Mouse (Mus musculus) heart, postnatal 36 days (tissue): ENCODE data around the gene Rpl36. TPM values are rescaled to one million over a fixed set of nuclear protein-coding genes. Genes with fewer than 3 reads are reported as not detected.
A peak's percentile ranks its signal among the peaks of the same experiment; 100 is the strongest.

Experiments
- DNase-seq, 2 experiments: peaks; one replicate each; pipeline ENCODE4 v3.0.0; 2021 to 2022
- intact Hi-C: fragments of 180-260 bp; cut with DNase I; formaldehyde crosslinking; loops from one replicate; pipeline ENCODE4 v1.15.1; 2025
- total RNA-seq, 2 experiments: library from RNA; stranded (reverse); gene quantifications; 2 replicates each; pipeline ENCODE4 v1.2.3; 2021

Rpl36 gene
- total RNA-seq = 100 to 1,000 TPM; 724 to 728 TPM

DNA sequence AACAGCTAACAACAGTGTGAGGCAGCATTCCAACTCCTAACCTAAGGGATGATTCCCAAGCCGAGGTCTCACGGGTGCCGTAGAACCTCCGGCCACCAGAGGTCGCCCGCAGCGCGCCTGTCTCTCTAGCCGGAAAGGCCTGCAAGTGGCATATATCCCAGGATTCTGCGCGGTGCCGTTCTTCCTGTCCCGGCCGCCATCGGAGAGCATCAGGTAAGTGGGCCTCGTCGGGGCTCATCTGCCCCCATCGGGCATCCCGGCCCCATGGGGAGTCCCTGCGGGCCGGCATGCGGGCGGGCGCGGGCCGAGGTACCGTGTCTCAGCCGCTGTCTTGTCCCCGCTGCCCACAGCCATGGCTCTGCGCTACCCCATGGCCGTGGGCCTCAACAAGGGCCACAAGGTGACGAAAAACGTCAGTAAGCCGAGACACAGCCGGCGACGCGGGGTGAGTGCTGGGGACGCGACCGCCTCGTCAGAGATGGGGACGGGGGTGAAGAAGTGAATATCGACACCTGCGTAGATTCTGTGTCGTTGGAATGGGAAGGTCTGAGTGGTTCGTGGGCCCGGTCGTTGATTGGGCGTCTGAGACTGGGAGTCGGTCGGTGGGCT is at the start of gene Rpl36:
Gene Rpl36 (plus strand): TSS at position 181 of the 609 bp plus-strand sequence.
- peak; percentile 96 to 98 for DNase-seq
- intact Hi-C loops = loop anchor here (1.0 to 10.0 kb wide), 4 partner anchors 55 to 661 kb away; partner anchors contain the start of genes Dus3l, Ndufa11, Vav1 and Vmac

DNA sequence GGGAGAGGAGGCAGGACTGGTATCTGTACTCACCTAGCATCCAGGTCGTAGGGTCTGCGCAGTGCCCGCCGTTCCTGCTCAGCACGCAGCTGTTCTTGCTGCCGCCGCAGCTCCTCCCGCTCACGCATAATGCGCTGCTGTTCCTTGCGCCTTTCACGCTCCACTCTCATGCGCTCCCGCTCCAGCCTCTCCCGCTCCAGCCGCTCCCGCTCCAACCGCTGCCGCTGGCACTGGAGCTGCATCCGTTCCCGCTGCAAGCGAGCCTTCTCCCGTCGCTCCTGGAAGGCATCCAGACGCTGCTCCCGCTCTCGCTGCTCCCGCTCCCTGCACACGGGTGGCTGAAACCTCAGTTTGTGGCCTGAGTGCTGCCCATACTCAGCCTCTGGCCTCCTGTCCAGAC is 46.9 kb upstream of the Rpl36 start:
- no peak for DNase-seq
- intact Hi-C loops = loop anchor here (10.0 kb wide), 1 partner anchor 471 kb away; no protein-coding TSS in a partner anchor

- no peak for DNase-seq
- intact Hi-C loops = loop anchor here (10.0 kb wide), 1 partner anchor 472 kb away; no protein-coding TSS in a partner anchor
Observed at GRCm38 (mm10) chr17:56566918-56567317, 46.3 kb upstream of the Rpl36 start.

- intact Hi-C loops = loop anchor here (10.0 kb wide), 1 partner anchor 473 kb away; no protein-coding TSS in a partner anchor
- no peak for DNase-seq
Observed at GRCm38 (mm10) chr17:56567370-56567769, 45.8 kb upstream of the Rpl36 start.

DNA sequence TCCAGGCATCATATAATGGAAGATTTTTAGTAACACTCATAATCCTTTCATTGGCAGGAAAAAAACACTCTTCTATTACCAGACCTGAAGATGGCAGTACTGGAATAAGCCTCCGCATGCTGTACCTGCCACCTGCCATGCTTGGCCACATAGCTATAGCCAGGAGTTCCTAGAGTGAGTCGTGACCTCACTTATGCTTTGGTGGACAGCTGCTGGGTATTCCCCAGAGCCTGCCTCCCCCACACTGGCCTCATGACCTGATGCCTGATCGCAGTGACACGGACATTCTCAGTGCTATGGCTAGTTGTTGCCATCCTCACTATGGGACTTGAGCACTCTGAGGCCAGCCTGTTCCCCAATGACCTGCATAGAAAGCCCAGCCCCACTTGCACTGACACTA is 42.9 kb upstream of the Rpl36 start:
- intact Hi-C loops = no loop called here
- no peak for DNase-seq

DNA sequence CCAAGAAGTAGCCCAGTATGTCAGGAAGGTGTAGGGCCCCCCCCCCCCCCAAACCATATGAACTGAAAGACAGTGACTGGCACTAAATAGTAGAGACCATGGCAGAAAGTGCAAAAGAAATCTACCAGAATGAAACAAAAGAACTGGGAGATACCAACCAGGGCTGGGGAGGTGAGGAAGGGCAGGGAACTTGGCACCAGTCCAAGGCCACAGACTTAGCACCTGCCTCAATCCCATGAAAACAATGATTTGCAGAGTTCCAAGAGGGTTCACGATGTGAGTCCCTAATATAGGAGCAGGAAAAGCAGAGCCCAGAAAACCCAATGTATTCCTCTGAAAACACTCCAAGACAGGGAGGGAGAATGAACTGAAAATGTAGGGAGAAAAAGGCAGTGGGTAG is 41.1 kb upstream of the Rpl36 start:
- intact Hi-C loops = no loop called here
- DNase-seq = no peak

DNA sequence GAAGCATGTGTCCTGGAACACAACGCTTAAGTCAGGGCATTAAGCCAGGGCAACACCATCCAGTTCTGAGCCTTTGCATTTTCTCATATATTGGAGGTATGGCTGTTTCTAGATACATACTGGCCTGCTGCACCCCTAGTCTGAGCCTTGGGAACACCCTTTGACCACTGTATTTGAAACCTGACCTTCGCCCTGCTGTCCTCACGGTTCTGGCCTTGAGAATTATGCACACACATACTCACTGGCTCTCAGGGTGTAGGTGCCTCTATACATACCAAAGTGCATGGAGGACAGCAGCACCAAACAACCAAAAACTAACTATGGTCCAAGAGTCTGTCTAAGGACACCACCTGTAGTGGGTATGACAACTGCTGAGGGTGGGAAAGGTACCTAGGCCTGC is 40.3 kb upstream of the Rpl36 start:
- no peak for DNase-seq
- intact Hi-C loops = no loop called here

DNA sequence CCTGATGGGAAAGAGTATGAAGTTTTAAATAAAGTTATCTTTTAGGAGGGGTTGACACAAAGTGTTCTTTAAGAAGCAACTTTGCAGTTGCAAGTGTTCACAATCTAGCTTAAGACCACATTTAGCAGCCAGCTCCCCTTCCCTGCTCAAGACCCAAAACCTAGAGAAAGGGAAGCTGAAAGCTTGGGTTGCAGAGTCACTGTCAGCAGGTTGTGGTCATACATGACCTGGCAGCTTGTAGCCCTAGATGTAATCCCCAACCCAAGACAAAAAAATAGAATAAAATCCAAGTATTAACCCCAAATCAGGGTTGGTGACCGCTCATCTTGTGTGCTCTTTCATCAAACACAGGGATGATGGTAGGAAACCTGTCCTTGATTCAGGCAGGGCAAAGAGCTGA is 30.1 kb upstream of the Rpl36 start:
- no peak for DNase-seq
- intact Hi-C loops = loop anchor here (5.0 kb wide), 1 partner anchor 296 kb away; no protein-coding TSS in a partner anchor

- DNase-seq = peak in 1 of 2 experiments; percentile 43
- intact Hi-C loops = loop anchor here (5.0 kb wide), 1 partner anchor 296 kb away; no protein-coding TSS in a partner anchor
Observed at GRCm38 (mm10) chr17:56583611-56584256, 29.5 kb upstream of the Rpl36 start.

DNA sequence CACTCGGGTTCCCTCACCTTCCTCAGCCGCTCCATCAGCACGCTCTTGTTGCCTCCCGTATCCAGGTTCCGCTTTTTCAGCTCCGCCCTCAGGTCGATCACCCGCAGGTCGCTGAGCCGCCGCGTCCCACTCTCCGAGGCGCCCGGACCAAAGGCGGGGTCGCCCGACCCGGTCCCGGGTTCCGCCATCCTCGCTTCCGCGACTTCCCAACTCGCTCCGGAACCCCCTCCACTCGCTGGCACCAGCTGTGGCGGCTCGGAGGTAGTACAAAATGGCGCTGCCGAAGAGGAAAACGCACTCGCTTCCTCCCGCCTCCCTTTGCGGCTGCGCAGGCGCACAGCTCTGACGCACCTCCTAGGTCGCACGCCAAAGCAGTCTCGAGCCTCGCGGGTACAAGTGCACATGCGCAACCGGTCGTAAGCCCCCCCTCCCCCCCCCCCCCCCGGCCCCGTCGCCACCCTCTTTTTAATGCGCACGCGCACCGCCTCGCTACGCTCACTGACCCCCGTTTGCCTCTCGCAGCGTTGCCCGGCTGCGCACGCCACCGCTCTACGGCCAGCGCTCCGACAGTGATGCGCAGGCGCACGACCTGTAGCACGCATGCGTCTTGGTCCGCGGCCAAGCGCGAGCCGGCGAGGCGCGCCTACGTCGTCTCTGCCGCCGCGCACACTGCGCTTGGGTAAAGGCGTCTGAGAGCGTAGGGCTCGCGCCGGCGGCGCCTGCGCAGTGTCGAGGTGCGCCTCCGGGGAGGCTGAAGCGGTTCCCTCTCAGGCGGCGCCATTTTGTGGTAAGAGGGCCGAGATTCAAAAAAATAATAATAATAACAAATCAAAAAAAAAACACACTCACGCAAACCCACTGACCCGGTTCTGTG is 28.7 kb upstream of the Rpl36 start, which contains the start of the genes Safb2 and Safb:
Gene Safb2 (minus strand): TSS at position 329 of the 874 bp plus-strand sequence.
Gene Safb (plus strand): TSS at position 569 of the 874 bp plus-strand sequence.
- intact Hi-C loops = loop anchor here (1.0 to 5.0 kb wide), 3 partner anchors 25 to 297 kb away; partner anchors contain the start of genes 2410015M20Rik, Ndufa11 and Vmac
- peak; percentile 99 for DNase-seq

DNA sequence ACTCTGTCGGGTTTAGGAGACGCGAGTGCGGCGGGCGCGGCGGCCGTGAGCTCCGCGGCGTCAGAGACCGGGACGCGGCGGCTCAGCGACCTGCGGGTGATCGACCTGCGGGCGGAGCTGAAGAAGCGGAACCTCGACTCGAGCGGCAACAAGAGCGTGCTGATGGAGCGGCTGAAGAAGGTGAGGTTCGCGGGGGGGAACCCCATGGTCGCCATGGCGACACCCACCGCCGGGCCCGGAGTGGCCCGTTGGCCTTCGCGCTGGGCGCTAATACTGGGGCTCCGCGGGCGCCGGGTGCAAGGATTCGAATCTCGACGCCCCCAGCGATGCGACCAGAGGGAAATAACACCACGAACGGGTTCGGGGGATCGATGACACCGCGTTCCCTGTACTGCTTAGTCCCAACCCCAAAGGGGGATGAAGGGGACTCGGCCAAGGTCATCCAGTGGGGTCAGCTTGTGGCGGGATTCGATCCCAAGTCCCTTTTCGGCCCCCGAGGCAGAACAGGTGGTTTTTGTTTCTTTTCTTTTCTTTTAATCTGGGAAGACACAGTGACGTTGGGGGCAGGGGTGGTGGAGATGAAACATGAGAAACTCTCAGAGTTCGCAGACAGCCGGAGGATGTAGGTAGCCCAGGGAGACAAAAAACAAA is 27.9 kb upstream of the Rpl36 start:
- intact Hi-C loops = loop anchor here (1.0 to 5.0 kb wide), 2 partner anchors 24 to 132 kb away; partner anchors contain the start of genes 2410015M20Rik, Ndufa11 and Vmac
- DNase-seq = peak in 1 of 2 experiments; percentile 58

DNA sequence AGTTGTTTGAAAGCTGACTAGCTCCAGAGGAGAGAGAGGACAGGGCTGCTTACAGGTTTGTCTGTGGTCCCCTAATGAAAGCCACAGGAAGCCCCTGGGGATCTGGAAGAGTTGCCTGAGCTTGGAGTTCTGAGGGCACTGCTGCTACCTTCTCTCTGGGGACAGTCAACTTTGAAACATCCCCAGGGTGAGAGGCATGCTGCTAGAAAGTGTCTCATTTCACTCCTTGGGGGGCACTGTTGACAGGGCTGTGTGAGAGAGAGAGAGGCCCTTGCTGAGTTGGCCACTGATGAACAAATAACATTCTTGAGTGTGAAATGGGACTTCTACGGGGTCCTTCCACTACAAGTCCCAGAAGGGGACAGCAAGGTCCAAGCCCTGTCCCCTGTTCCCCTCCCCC is 25.4 kb upstream of the Rpl36 start:
- intact Hi-C loops = loop anchor here (5.0 kb wide), 1 partner anchor 130 kb away; the partner anchor contains the start of genes Ndufa11 and Vmac
- DNase-seq = no peak

DNA sequence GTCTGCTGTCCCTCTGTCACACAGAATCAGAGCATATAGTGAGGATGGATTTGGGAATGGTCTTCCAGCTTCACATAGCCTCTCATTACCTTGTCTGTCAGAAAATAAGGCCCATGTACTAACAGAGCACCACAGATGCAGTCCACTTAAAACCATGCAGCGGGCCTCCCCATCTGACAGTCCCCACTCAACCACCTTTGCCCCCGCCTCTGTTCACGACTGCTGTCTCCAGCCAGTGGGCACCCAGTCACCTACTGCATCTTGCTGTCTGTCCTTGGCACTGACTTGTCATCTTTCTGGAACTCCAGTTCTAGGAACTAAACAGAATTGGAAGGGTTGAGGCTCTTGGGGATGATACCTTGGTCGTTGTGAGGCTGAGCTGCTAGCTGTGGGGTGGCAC is 24.3 kb upstream of the Rpl36 start:
- intact Hi-C loops = loop anchor here (5.0 kb wide), 1 partner anchor 128 kb away; the partner anchor contains the start of genes Ndufa11 and Vmac
- DNase-seq = no peak

DNA sequence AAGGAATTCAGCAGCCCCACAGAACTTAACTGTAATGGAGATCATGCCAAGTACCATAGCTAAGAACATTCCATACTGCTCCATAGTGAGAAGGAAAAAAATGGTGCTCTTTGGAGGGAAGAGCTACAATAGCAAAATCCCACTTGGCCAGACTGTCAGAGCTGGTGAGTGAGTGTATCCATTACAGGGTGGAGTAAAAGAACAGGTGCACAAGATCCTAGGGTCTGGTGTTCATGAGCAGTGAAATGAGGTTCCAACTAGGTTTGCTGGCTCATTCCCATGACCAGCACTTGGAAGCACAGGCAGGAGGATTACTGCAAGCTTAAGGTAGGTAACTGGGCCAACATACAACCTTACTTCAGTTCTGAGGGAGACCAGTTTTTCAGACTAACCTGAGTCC is 20.7 kb upstream of the Rpl36 start:
- DNase-seq = no peak
- intact Hi-C loops = no loop called here

DNA sequence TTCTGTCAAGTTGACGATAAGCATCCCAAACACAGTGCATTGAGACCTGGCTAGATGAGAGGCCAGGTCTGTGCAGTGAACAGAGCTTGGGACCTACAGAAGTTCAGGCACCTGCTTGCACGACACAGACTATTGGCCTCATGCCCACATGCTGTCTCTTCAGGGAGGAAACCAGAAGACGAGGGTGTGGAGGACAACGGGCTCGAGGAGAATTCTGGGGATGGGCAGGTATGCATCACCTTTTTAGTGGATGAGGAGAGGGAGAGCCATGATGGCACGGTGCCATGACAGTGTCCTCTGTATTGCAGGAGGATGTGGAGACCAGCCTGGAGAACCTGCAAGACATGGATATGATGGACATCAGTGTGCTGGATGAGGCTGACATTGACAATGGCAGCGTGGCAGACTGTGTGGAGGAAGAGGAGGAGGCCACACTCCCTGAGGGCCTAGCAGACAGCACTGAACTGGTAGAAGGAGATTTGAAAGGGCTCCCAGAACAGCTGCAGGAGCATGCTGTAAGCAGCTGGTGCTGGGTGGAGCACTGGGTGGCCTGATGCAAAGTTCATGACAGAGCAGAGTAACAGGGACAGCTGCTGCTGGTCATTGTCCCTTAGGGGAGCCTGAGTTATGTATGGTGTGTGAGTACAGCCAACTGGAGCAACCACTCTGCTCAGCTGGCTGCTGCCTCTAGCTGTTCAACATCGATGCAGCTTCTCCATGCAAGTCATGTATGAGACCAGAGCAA is 19.5 kb upstream of the Rpl36 start:
- intact Hi-C loops = no loop called here

DNA sequence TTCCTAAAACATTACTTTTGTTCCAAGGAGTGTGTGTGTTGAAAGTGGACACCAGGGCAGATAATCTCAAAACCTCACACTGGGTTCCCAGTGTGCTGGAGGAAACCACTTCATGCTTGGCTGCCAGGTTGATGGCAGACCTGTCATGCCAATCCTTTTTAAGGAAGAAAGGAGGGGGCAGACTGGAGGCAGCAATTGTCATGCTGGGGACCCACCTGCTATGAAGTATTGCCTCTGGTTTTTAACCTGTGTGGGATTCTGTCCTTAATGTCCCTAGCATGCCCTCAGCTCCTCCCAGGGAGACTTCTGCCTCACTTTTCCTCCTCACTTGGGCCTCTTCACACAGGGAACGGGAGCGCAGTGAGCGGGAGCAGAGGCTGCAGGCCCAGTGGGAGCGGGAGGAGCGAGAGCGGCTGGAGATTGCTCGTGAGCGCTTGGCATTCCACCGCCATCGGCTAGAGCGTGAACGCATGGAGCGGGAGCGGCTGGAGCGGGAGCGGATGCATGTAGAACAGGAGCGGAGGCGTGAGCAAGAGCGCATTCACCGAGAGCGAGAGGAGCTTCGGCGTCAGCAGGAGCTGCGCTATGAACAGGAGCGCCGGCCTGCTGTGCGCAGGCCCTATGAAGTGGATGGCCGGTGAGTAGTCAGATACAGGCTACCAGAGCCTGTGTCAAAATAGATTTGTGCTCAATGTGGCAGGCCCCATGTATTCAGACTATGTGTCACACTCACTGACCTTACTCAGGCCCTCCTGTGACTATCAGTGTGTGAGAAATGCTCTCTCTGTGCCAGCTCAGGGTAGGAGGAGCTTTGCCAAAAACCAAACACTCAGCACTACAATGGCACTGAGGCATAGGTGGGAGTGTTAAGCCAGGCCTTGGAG is 9.8 kb upstream of the Rpl36 start:
- intact Hi-C loops = no loop called here
- DNase-seq = no peak

More for the DNA sequence above, 19.5 kb upstream of the Rpl36 start:
- peak in 1 of 2 experiments; percentile 21 for DNase-seq

DNA sequence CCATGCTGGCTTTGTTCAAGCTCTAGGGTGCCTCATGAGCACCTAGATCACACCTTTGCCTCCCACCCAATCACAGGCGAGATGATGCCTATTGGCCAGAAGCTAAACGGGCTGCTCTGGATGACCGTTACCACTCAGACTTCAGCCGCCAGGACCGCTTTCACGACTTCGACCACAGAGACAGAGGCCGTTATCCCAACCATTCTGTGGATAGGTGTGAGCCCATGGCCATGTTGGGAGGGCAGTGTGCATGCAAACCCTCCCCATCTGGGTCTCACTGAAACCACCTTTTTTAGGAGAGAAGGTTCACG is 9.2 kb upstream of the Rpl36 start:
- intact Hi-C loops = no loop called here
- no peak for DNase-seq

GRCm38 (mm10) chr17:56604422-56604821 is 8.8 kb upstream of the Rpl36 start:
- no peak for DNase-seq
- intact Hi-C loops = no loop called here
